Mouse (Mus musculus): ENCODE results near the gene Rnf38. TPM values are rescaled to one million over a fixed set of nuclear protein-coding genes. Genes with fewer than 3 reads are reported as not detected.

Rnf38 gene
- total RNA-seq, 2 experiments from 2014 or later: 34.8 to 142 TPM

Other genes starting within 250 kb of the Rnf38 start
- 302 and 347 TPM in 2 replicates for gene Clta, start 229.3 kb downstream of the Rnf38 start, total RNA-seq (2015)
- gene Clta, start 229.3 kb downstream of the Rnf38 start, total RNA-seq (2017): 439 and 441 TPM in 2 replicates
- gene Gne, start 149.6 kb downstream of the Rnf38 start, total RNA-seq (2015): 24.5 and 28.2 TPM in 2 replicates
- 32.7 and 33.6 TPM in 2 replicates for gene Gne, start 149.6 kb downstream of the Rnf38 start, total RNA-seq (2017)
- 17.4 and 18.9 TPM in 2 replicates for gene Melk, start 67.1 kb upstream of the Rnf38 start, total RNA-seq (2015)
- 22.3 and 25.2 TPM in 2 replicates for gene Melk, start 67.1 kb upstream of the Rnf38 start, total RNA-seq (2017)

All from megakaryocyte progenitor cell, adult 5-6 weeks (primary cell).